Mouse (Mus musculus) embryonic fibroblast, embryonic 13.5 days (primary cell): ENCODE results near the gene Smad6.

ENCODE experiments used
- CTCF ChIP-seq: IDR thresholded peaks from 2 replicates; pipeline ENCODE4 v1.5.1; 2011; ENCODE audit warnings: mild to moderate bottlenecking, control low read depth, low read length, moderate library complexity, borderline replicate concordance; ENCODE audit not compliant: insufficient read depth
- POLR2A ChIP-seq: IDR thresholded peaks from 2 replicates; pipeline ENCODE4 v1.6.1; 2011; ENCODE audit warnings: low read depth, mild to moderate bottlenecking, control low read depth, low read length, moderate library complexity

GRCm38 (mm10) chr9:63956052-63956451 is 65.8 kb downstream of the Smad6 start:
- TF ChIP-seq CTCF = peak; percentile 91; the same call in 1 of the 2 replicates
- TF ChIP-seq POLR2A = no peak
